Mouse (Mus musculus) neural tube, embryonic 13.5 days (tissue): ENCODE results near the gene Cadps. TPM values are rescaled to one million over a fixed set of nuclear protein-coding genes. Genes with fewer than 3 reads are reported as not detected.

Experiments used
- ATAC-seq: fragments of 200-750 bp; cut with Nextera tagmentation; 2 replicates; pipeline ENCODE4 v1.8.0; 2017; ENCODE audit warnings: low read depth, mild to moderate bottlenecking, moderate TSS enrichment, moderate library complexity
- H3K27ac ChIP-seq: fragments of 300-500 bp; sonication (generic); replicated peaks from 2 replicates; pipeline ENCODE4 v1.5.1; 2015; ENCODE audit warnings: moderate library complexity, mild to moderate bottlenecking, inconsistent platforms
- H3K27me3 ChIP-seq: fragments of 300-500 bp; sonication (generic); 2 replicates; pipeline ENCODE4 v1.6.1; 2015; ENCODE audit warnings: mild to moderate bottlenecking, inconsistent platforms
- H3K36me3 ChIP-seq: fragments of 300-500 bp; sonication (generic); 2 replicates; pipeline ENCODE4 v1.6.1; 2015; ENCODE audit warnings: mild to moderate bottlenecking, inconsistent platforms
- H3K4me1 ChIP-seq: fragments of 300-500 bp; sonication (generic); replicated peaks from 2 replicates; pipeline ENCODE4 v1.6.1; 2015; ENCODE audit warnings: inconsistent platforms
- H3K4me2 ChIP-seq: fragments of 300-500 bp; sonication (generic); 2 replicates; pipeline ENCODE4 v1.6.1; 2015; ENCODE audit warnings: inconsistent platforms, mild to moderate bottlenecking, moderate library complexity
- H3K4me3 ChIP-seq: fragments of 300-500 bp; sonication (generic); 2 replicates; pipeline ENCODE4 v1.5.1; 2015; ENCODE audit warnings: mild to moderate bottlenecking, inconsistent platforms
- H3K9ac ChIP-seq: fragments of 300-500 bp; sonication (generic); 2 replicates; pipeline ENCODE4 v1.6.1; 2015; ENCODE audit warnings: moderate library complexity, mild to moderate bottlenecking, inconsistent platforms
- H3K9me3 ChIP-seq: fragments of 300-500 bp; sonication (generic); 2 replicates; pipeline ENCODE4 v1.6.1; 2016; ENCODE audit warnings: inconsistent platforms
- WGBS: fragments of 180-500 bp; shearing (Covaris S2); methylation state at CpG from one replicate; pipeline ENCODE4 v1.1.7; 2015; 5-methylcytosine and 5-hydroxymethylcytosine counted together
- polyA plus RNA-seq: library from polyadenylated mRNA; unstranded; fragments of >200 nt; fragmentation: Nextera tagmentation; extraction: Ambion mirVana; gene quantifications from 2 replicates; pipeline ENCODE4 v1.2.1, GENCODE M21; 2015

The Cadps gene
- polyA plus RNA-seq, 1 experiment from 2014 or later: 34.2 TPM

DNA sequence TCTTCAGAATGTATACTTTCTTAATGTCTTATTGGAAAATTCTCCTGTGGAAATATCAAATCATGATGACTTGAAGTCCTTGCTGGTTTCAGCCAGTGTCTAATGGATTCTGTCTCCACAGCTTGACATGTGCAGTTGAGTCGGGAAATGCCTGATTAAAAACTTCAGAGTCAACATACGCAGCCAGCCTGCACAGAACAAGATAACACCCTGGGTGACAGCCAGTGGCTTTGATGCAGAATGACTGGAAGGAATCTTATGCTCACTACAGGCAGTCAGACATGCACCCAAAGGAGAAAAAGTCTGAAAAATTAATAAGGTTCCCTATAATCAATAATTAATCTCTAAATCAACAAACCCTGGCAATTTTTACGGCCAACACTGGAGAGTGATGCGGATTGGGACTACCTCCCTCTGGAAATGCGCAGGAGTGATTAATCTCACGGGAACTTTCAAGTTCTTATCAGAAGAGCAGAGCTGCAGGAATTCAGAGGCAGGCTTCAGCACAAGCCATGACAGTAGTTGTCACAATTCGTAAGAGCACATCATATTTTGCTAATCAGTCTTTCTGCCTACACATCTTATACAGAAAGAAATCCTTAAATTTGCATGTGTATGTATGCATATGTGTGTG, 185.6 kb downstream of the Cadps start:
- H3K4me3 ChIP-seq: no peak overlapping the region
- no peak overlapping the region for H3K27ac ChIP-seq
- 61% methylated on average over 7 of the region's 7 CpGs for WGBS
- H3K9ac ChIP-seq: no peak overlapping the region
- H3K4me1 ChIP-seq: peaks cover 16% of the 10 kb centered on the region
- H3K36me3 ChIP-seq: no peaks in the 10 kb centered on the region
- H3K4me2 ChIP-seq: no peak overlapping the region
- ATAC-seq: no peak
- no peaks in the 10 kb centered on the region for H3K9me3 ChIP-seq
- no peaks in the 10 kb centered on the region for H3K27me3 ChIP-seq

DNA sequence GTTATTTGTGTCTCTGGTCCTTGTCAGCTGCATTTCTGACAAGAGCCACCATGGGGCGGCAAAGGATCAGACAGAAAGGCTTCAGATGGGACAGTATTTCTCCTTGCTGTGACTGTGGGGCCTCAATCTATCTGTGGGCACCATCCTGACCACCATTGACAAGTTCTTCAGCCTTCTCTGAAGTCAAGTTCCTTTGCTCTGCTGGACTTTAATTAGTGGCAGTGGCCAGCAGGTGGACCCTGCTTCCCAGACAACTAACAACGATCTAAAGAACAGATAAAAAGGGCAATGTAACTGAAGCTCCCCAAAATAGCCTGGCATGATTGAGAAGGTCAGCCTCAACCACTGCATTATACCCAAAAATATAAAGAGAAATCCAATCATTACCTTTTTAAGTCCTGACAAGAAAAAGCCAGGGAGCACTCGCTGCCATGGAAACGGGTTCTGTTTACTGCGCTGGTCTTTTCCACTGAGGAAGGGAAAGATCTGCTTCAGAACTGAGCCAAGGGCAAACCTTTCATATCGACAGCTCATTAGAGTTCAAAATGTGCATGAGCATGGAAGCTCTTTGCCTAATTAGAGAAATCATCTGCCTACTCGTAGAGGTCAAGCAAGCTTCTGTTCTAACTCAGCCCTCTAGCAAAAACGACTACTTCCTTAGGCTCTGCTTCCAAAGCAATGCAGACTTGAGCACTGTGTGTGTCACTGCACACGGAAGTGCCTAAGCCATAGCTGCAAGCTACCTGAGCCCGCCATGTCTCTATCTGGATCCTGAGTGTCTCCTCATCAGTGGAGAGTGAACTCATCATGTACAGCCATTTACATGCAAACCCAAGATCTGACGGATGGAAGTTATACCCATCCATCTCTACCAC, 198.4 kb downstream of the Cadps start:
- H3K4me3 ChIP-seq: no peak overlapping the region
- no peaks in the 10 kb centered on the region for H3K27me3 ChIP-seq
- H3K4me2 ChIP-seq: no peak overlapping the region
- 82% methylated on average over 11 of the region's 11 CpGs for WGBS
- H3K9ac ChIP-seq: no peak overlapping the region
- H3K27ac ChIP-seq: no peak overlapping the region
- H3K4me1 ChIP-seq: no peaks in the 10 kb centered on the region
- no peak for ATAC-seq
- no peaks in the 10 kb centered on the region for H3K9me3 ChIP-seq
- H3K36me3 ChIP-seq: no peaks in the 10 kb centered on the region

- Histone ChIP-seq H3K4me2 (no peak overlapping the region), H3K4me1 (no peaks in the 10 kb centered on the region), H3K27me3 (no peaks in the 10 kb centered on the region), H3K9ac (no peak overlapping the region), H3K27ac (no peak overlapping the region), H3K4me3 (no peak overlapping the region), H3K9me3 (no peaks in the 10 kb centered on the region), H3K36me3 (peaks cover 16% of the 10 kb centered on the region; the same call in 1 of the 2 replicates)
- no peak for ATAC-seq
- 82% methylated on average over 4 of the region's 4 CpGs for WGBS
Measured at GRCm38 (mm10) chr14:12607025-12607424, 215.9 kb downstream of the Cadps start.

- no peak for ATAC-seq
- Histone ChIP-seq H3K9me3 (no peaks in the 10 kb centered on the region), H3K9ac (no peak overlapping the region), H3K4me1 (no peaks in the 10 kb centered on the region), H3K4me2 (no peak overlapping the region), H3K36me3 (peaks cover 16% of the 10 kb centered on the region; the same call in 1 of the 2 replicates), H3K4me3 (no peak overlapping the region), H3K27me3 (no peaks in the 10 kb centered on the region), H3K27ac (no peak overlapping the region)
- 92% methylated on average over 4 of the region's 4 CpGs for WGBS
Measured at GRCm38 (mm10) chr14:12606202-12606601, 216.7 kb downstream of the Cadps start.

- 65% methylated on average over 2 of the region's 2 CpGs for WGBS
Measured at GRCm38 (mm10) chr14:12602080-12602479, 220.8 kb downstream of the Cadps start.

DNA sequence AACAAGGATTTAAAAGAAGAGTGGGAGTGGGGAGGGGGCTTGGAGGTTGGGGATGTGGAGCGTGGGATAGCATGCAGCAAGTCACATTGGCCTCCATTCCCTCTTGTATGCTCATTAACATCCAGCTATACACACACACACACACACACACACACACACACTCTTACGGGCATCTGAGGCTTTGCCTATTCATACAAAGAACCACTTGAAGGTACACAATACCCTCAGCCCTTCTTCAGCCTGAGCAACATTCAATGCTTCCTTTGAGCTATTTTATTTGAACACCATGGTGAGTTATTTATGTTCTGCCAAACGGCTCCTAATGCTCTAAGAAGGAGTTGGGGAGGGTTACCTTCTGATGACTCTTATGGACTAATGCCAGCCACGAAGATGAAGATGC, 227.6 kb downstream of the Cadps start:
- WGBS: 34% methylated on average over 4 of the region's 4 CpGs
- Histone ChIP-seq H3K9me3 (no peaks in the 10 kb centered on the region), H3K27ac (no peak overlapping the region), H3K4me2 (no peak overlapping the region), H3K4me1 (no peaks in the 10 kb centered on the region), H3K4me3 (no peak overlapping the region), H3K9ac (no peak overlapping the region), H3K36me3 (peaks cover 13% of the 10 kb centered on the region), H3K27me3 (no peaks in the 10 kb centered on the region)
- peak; percentile 46; the same call in 1 of the 2 replicates for ATAC-seq

More at GRCm38 (mm10) chr14:12602080-12602479, 220.8 kb downstream of the Cadps start:
- no peak overlapping the region for H3K9ac ChIP-seq
- no peak for ATAC-seq
- H3K27ac ChIP-seq: no peak overlapping the region
- H3K4me1 ChIP-seq: no peaks in the 10 kb centered on the region
- no peaks in the 10 kb centered on the region for H3K9me3 ChIP-seq
- H3K27me3 ChIP-seq: no peaks in the 10 kb centered on the region
- H3K4me2 ChIP-seq: no peak overlapping the region
- peaks cover 19% of the 10 kb centered on the region for H3K36me3 ChIP-seq
- H3K4me3 ChIP-seq: no peak overlapping the region

DNA sequence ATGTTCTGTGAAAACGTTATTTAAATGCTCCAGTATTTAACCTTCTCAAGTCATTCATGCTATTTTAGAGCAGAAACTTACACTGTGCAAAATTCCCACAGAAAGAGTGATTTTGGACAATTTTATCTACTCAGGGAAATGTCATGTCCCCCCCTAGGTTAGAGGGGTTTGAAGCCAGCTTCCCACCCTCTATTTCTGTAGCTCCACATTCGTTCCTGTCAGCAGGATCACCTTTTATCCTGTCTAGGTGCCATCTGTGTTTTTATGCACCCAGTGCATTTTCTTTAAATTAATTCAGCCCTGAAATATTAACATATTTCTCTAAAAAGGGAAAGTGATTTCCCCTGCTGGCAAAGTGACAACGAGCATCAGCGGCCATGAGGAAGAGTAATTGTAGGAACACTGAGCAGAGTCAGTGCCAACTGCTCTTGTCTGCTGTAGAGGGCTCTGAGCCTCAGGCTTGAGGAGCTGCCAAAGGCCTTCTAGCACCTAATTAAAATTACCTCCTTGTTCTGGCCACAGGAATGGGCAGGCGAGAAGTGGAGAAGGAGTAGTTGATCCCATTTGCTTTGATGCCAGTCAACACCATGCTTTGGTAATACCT, 230.3 kb downstream of the Cadps start:
- Histone ChIP-seq H3K4me1 (no peaks in the 10 kb centered on the region), H3K27ac (no peak overlapping the region), H3K9me3 (no peaks in the 10 kb centered on the region), H3K27me3 (no peaks in the 10 kb centered on the region), H3K36me3 (peaks cover 13% of the 10 kb centered on the region), H3K9ac (no peak overlapping the region), H3K4me2 (no peak overlapping the region), H3K4me3 (no peak overlapping the region)
- 79% methylated on average over 5 of the region's 5 CpGs for WGBS
- no peak for ATAC-seq

GRCm38 (mm10) chr14:12591829-12592228, 231.1 kb downstream of the Cadps start:
- no peaks in the 10 kb centered on the region for H3K9me3 ChIP-seq
- no peak overlapping the region for H3K4me3 ChIP-seq
- H3K4me2 ChIP-seq: no peak overlapping the region
- H3K27me3 ChIP-seq: no peaks in the 10 kb centered on the region
- ATAC-seq: no peak
- H3K4me1 ChIP-seq: no peaks in the 10 kb centered on the region
- H3K36me3 ChIP-seq: peaks cover 5% of the 10 kb centered on the region
- no peak overlapping the region for H3K9ac ChIP-seq
- no peak overlapping the region for H3K27ac ChIP-seq

GRCm38 (mm10) chr14:12583536-12583935, 239.3 kb downstream of the Cadps start:
- Histone ChIP-seq H3K4me2 (no peak overlapping the region), H3K36me3 (0 out of 2 replicates have a peak, but pooled peaks cover 2% of the 10 kb centered on the region), H3K27ac (no peak overlapping the region), H3K9me3 (no peaks in the 10 kb centered on the region), H3K27me3 (no peaks in the 10 kb centered on the region), H3K4me1 (peaks cover 16% of the 10 kb centered on the region), H3K4me3 (no peak overlapping the region), H3K9ac (no peak overlapping the region)
- WGBS: 78% methylated on average over 5 of the region's 5 CpGs
- no peak for ATAC-seq

- no peak for ATAC-seq
- Histone ChIP-seq H3K36me3 (0 out of 2 replicates have a peak, but pooled peaks cover 2% of the 10 kb centered on the region), H3K4me2 (no peak overlapping the region), H3K27me3 (no peaks in the 10 kb centered on the region), H3K9ac (no peak overlapping the region), H3K4me1 (peaks cover 16% of the 10 kb centered on the region), H3K4me3 (no peak overlapping the region), H3K27ac (0 out of 2 replicates have a peak overlapping the region, but pooled peaks have one; percentile 33), H3K9me3 (no peaks in the 10 kb centered on the region)
- 71% methylated on average over 5 of the region's 5 CpGs for WGBS
Measured at GRCm38 (mm10) chr14:12581657-12582056, 241.2 kb downstream of the Cadps start.

GRCm38 (mm10) chr14:12580786-12581185, 242.1 kb downstream of the Cadps start:
- Histone ChIP-seq H3K27ac (0 out of 2 replicates have a peak overlapping the region, but pooled peaks have one; percentile 33), H3K4me3 (no peak overlapping the region), H3K4me1 (peaks cover 16% of the 10 kb centered on the region), H3K4me2 (no peak overlapping the region), H3K27me3 (no peaks in the 10 kb centered on the region), H3K9me3 (no peaks in the 10 kb centered on the region), H3K9ac (no peak overlapping the region), H3K36me3 (0 out of 2 replicates have a peak, but pooled peaks cover 2% of the 10 kb centered on the region)
- no peak for ATAC-seq
- WGBS: 23% methylated on average over 7 of the region's 7 CpGs

DNA sequence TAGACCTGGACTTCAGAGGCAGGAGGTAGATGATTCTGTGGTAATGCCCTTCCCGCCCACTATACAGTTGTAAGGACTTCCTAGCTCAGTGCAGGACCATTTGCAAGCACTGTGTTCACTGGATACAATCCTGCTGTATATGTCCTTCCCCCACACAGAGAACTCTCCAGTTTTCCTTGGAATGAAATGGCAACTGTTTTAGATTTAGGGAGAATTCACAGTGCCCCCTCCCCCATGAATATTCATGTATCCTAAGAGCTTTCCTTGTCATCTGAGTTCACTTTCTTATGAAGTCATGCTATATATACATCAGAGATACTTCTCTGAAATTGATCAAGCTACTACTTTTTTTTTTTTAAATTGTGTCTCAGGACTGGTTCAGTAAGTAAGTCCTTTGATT, 244.7 kb downstream of the Cadps start:
- Histone ChIP-seq H3K27me3 (no peaks in the 10 kb centered on the region), H3K36me3 (no peaks in the 10 kb centered on the region), H3K4me2 (no peak overlapping the region), H3K9ac (no peak overlapping the region), H3K27ac (no peak overlapping the region), H3K4me1 (peaks cover 16% of the 10 kb centered on the region), H3K4me3 (no peak overlapping the region), H3K9me3 (no peaks in the 10 kb centered on the region)
- no peak for ATAC-seq
- WGBS: 88% methylated on average over 1 of the region's 1 CpGs
